Mouse (Mus musculus) thymus, adult 2 months (tissue): ENCODE results near the gene Gart.

ENCODE experiments used
- CTCF ChIP-seq: fragments of 200-500 bp; IDR thresholded peaks from 2 replicates; pipeline ENCODE4 v1.5.1; 2012; ENCODE audit warnings: mild to moderate bottlenecking, control low read depth, low read length, moderate library complexity, borderline replicate concordance; ENCODE audit not compliant: control insufficient read depth, poor library complexity, insufficient read depth; ENCODE audit errors: extremely low read depth
- POLR2A ChIP-seq: fragments of 200-500 bp; IDR thresholded peaks from 2 replicates; pipeline ENCODE4 v1.6.1; 2012; ENCODE audit warnings: mild to moderate bottlenecking, low read length, control low read depth, moderate library complexity; ENCODE audit not compliant: control insufficient read depth, poor library complexity, insufficient read depth; ENCODE audit errors: extremely low read depth

DNA sequence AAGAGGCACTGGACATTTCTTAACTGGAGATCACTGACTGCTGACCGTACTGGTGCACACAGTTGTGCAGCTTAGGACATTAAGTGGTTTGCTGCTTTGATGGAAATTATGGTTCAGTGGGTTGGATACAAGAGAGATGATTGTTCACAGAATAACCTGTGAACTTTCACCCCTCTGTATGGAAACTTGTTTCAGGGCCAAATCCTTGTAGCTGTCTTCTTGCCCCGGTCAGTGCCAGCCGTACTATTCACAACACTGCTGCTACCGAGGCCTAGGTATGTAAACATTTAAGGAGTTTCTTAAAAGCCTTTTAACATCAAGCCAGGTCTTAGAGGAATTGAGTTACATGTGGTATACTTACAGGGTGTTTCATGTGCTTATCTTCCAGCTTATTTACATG is 27.7 kb upstream of the Gart start:
- no peak for TF ChIP-seq CTCF
- no peak for TF ChIP-seq POLR2A
